Mouse (Mus musculus) heart, embryonic 14.5 days (tissue): Measurements from ENCODE around the gene Opa3. TPM values are rescaled to one million over a fixed set of nuclear protein-coding genes. Genes with fewer than 3 reads are reported as not detected.

Source experiments
- ATAC-seq: fragments of 200-750 bp; cut with Nextera tagmentation; 2 replicates; pipeline ENCODE4 v1.8.0; 2017; ENCODE audit warnings: low read depth, moderate TSS enrichment; ENCODE audit not compliant: insufficient number of reproducible peaks, insufficient read depth, low FRiP score
- H3K27ac ChIP-seq, 2 experiments: fragments of 200-500 bp in 1 of 2; fragments of 300-500 bp in 1 of 2; sonication (generic) in 1 of 2; replicated peaks in 1 of 2; 2 replicates each; pipeline ENCODE4 v1.5.1; 2012 to 2014; ENCODE audit warnings: low read depth in 2 of 2, low read length in 2 of 2, control low read depth in 1 of 2, mild to moderate bottlenecking in 1 of 2, mixed read lengths in 1 of 2; ENCODE audit not compliant: control insufficient read depth in 1 of 2, insufficient read depth in 1 of 2
- H3K27me3 ChIP-seq: fragments of 300-500 bp; sonication (generic); 2 replicates; pipeline ENCODE4 v1.6.1; 2014; ENCODE audit warnings: mild to moderate bottlenecking, low read length, control low read depth; ENCODE audit not compliant: control insufficient read depth, insufficient read depth
- H3K36me3 ChIP-seq: fragments of 300-500 bp; sonication (generic); 2 replicates; pipeline ENCODE4 v1.6.1; 2014; ENCODE audit warnings: mild to moderate bottlenecking, control low read depth, low read length, mixed read lengths; ENCODE audit not compliant: control insufficient read depth, insufficient read depth
- H3K4me1 ChIP-seq, 2 experiments: fragments of 200-500 bp in 1 of 2; fragments of 300-500 bp in 1 of 2; sonication (generic) in 1 of 2; 2 replicates each; pipeline ENCODE4 v1.6.1; 2012 to 2014; ENCODE audit warnings: low read length in 2 of 2, control low read depth in 1 of 2, mixed read lengths in 1 of 2; ENCODE audit not compliant: control insufficient read depth in 2 of 2, insufficient read depth in 2 of 2
- H3K4me2 ChIP-seq: fragments of 300-500 bp; sonication (generic); 2 replicates; pipeline ENCODE4 v1.6.1; 2014; ENCODE audit warnings: mild to moderate bottlenecking, low read length
- H3K4me3 ChIP-seq, 2 experiments: fragments of 200-500 bp in 1 of 2; fragments of 300-500 bp in 1 of 2; sonication (generic) in 1 of 2; 2 replicates each; pipeline ENCODE4 v1.5.1; 2012 to 2014; ENCODE audit warnings: low read length in 2 of 2, mild to moderate bottlenecking in 2 of 2, control low read depth in 1 of 2, low read depth in 1 of 2, moderate library complexity in 1 of 2; ENCODE audit not compliant: control insufficient read depth in 1 of 2, insufficient read depth in 1 of 2
- H3K9ac ChIP-seq: fragments of 300-500 bp; sonication (generic); 2 replicates; pipeline ENCODE4 v1.6.1; 2014; ENCODE audit warnings: mild to moderate bottlenecking, low read length
- H3K9me3 ChIP-seq: fragments of 300-500 bp; sonication (generic); 2 replicates; pipeline ENCODE4 v1.6.1; 2016; ENCODE audit warnings: low read length, control low read depth; ENCODE audit not compliant: control insufficient read depth
- WGBS: fragments of 180-500 bp; shearing (Covaris S2); extraction: QIAGEN DNeasy Blood & Tissue Kit; methylation state at CpG from one replicate; pipeline ENCODE4 v1.1.7; 2014; 5-methylcytosine and 5-hydroxymethylcytosine counted together
- polyA plus RNA-seq: library from polyadenylated mRNA; unstranded; fragments of >200 nt; fragmentation: Nextera tagmentation; extraction: Ambion mirVana; gene quantifications from 2 replicates; pipeline ENCODE4 v1.2.1, GENCODE M21; 2014

Gene Opa3
- polyA plus RNA-seq, 1 experiment from 2014 or later = 36.5 TPM

DNA sequence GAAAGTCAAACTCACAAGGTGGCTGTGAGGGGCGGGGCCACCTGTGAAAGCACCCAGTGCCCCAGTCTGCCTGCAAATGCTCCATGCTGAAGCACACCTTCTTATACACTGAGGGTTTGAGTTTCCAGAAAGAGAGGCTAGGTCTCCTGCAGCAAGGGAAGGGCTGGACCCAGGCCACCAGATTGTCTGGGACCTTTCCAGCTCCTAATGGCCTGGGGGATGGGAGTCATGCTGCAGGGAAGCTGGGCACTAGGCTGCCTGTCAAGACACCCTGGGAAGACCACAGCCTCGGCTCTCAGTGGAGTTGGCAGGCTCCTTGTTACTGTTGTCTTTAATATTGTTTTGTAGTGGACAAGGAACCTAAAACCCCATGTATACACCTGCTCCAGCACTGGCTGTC lies 8.3 kb downstream of the Opa3 start:
- Histone ChIP-seq H3K27ac (peak overlapping the region; percentile 6 to 74), H3K4me1 (peaks cover 15 to 51% of the 10 kb centered on the region in 2 experiments), H3K4me3 (no peak overlapping the region), H3K9ac (0 out of 2 replicates have a peak overlapping the region, but pooled peaks have one; percentile 32), H3K27me3 (no peaks in the 10 kb centered on the region), H3K36me3 (peaks cover 7% of the 10 kb centered on the region), H3K9me3 (no peaks in the 10 kb centered on the region), H3K4me2 (no peak overlapping the region)
- 54% methylated on average over 2 of the region's 2 CpGs for WGBS
- ATAC-seq = no peak

DNA sequence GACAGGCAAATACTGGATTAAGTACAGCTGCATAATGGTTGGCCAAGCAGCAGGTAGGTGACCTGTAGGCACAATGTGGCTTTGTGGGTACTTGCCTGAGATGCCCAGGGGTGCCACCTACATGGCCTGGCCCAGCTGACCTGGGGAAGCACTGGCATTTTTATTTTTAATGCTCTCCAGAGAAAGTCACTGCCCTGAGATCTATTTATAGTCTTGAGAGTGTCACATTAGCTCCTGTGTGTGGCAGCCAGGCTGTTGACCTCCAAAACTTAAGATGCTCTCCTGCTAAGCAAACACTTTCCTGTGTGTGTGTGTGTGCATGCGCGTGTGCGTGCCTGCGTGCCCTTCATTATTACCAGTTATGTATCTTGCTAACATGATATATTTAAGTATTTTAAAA lies 10.2 kb downstream of the Opa3 start:
- Histone ChIP-seq H3K36me3 (peaks cover 5% of the 10 kb centered on the region), H3K27ac (peak overlapping the region; percentile 91 to 92), H3K9ac (peak overlapping the region; percentile 35; the same call in 1 of the 2 replicates), H3K4me3 (no peak overlapping the region), H3K4me1 (peaks cover 15 to 48% of the 10 kb centered on the region in 2 experiments), H3K9me3 (no peaks in the 10 kb centered on the region), H3K4me2 (peak overlapping the region; percentile 27), H3K27me3 (no peaks in the 10 kb centered on the region)
- no peak for ATAC-seq
- whole genome bisulfite sequencing = 48% methylated on average over 4 of the region's 4 CpGs

DNA sequence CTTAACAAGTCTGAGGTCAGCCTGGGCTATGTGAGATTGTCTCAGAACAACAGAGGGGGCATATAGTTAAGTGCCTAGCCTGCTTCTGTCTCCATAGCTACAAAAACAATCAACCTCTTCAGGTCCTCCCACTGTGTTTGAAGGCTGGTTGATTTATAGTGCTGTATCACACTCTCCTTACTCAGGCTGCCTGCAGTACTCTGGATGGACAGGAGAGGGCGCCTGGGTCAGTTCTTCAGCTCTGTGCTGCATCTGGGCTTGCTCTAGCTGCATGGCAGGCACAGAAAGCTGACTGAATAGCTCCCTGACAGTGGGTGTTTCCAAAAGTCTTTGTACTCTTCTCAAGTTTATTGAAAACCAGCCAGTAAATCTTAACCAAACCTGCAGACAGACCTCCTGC lies 11.3 kb downstream of the Opa3 start:
- Histone ChIP-seq H3K27ac (peak overlapping the region; percentile 4 to 92), H3K36me3 (peaks cover 5% of the 10 kb centered on the region), H3K4me3 (no peak overlapping the region), H3K9ac (peak overlapping the region; percentile 35; the same call in 1 of the 2 replicates), H3K4me1 (peaks cover 15 to 48% of the 10 kb centered on the region in 2 experiments), H3K4me2 (no peak overlapping the region), H3K9me3 (no peaks in the 10 kb centered on the region), H3K27me3 (no peaks in the 10 kb centered on the region)
- WGBS = 0% methylated on average over 1 of the region's 1 CpGs
- ATAC-seq = peak; percentile 57

DNA sequence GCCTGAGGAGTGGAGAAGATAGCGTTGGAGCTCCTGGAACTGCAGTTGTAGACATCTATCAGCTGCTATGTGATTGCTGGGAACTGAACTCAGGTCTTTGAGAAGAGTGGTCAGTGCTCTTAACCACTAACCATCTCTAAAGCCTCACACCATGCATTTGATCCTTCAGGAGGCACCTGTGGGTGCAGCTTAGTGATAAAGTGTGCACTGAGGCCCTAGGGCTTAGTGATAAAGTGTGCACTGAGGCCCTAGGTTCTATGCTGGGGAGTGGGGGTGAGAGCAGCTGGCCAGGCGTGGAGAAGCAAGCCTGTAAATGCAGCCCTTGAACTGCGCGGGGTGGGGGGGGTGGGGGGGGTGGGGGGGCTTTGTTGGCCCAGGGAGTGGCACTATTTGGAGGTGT lies 11.9 kb downstream of the Opa3 start:
- no peak overlapping the region for H3K4me3 ChIP-seq
- H3K4me1 ChIP-seq = peaks cover 15 to 47% of the 10 kb centered on the region in 2 experiments
- no peaks in the 10 kb centered on the region for H3K27me3 ChIP-seq
- H3K9ac ChIP-seq = peak overlapping the region; percentile 34; the same call in 1 of the 2 replicates
- H3K27ac ChIP-seq = peak overlapping the region in 1 of 2 experiments; percentile 92; a peak in 2 of 4 replicates
- 63% methylated on average over 2 of the region's 4 CpGs for WGBS
- ATAC-seq = no peak
- H3K9me3 ChIP-seq = no peaks in the 10 kb centered on the region
- peaks cover 8% of the 10 kb centered on the region for H3K36me3 ChIP-seq
- no peak overlapping the region for H3K4me2 ChIP-seq

DNA sequence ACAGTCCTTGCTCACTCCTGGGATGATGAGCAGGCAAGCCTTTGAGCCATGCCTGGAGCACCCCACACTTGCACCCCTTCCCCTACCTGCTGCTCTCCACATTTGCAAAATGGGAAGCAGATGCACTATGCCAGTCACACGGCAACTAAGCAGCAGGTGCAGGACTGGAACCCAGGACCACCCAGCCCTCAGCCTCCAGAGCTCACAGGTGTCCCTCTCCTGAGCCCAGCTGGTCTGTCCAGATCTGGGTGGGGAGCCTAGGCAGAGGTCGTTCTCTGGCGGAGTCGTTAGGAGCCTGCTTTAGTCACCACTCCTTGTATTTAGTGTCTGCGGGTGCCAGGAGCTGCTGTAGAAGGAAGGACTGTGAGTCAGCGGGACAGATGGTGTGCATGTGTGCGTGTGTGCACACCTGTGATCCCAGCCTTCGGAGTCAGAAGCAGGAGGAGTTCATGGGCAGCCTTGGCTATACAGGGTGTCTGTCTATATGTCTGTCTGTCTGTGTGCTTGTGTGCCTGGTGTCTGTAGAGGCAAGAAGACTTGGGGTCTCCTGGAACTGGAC lies 12.8 kb downstream of the Opa3 start:
- Histone ChIP-seq H3K27me3 (no peaks in the 10 kb centered on the region), H3K4me2 (no peak overlapping the region), H3K9me3 (no peaks in the 10 kb centered on the region), H3K4me3 (no peak overlapping the region), H3K36me3 (peaks cover 18% of the 10 kb centered on the region), H3K4me1 (peaks cover 13 to 39% of the 10 kb centered on the region in 2 experiments), H3K9ac (no peak overlapping the region), H3K27ac (no peak overlapping the region)
- ATAC-seq = no peak
- 91% methylated on average over 8 of the region's 8 CpGs for WGBS

DNA sequence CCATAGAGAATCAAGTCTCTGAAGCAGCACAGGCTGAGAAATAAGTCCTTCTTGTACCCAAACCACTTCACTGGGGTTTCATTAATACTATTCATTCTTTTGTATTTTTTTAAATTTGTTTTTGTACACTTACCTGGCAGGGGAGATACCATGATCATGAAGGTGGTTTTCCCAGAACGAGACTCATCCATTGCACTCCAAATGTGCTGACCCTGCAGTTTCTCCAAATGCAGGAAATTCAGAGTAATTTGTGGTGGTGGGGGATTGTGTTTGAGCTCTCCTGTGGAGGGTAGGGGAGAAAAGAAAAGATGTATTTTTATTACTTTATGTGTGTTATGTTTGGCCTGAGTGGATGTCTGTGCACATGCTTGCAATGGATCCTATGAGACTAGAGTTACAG lies 13.9 kb downstream of the Opa3 start:
- Histone ChIP-seq H3K36me3 (peaks cover 27% of the 10 kb centered on the region), H3K27ac (no peak overlapping the region), H3K4me3 (no peak overlapping the region), H3K9me3 (no peaks in the 10 kb centered on the region), H3K4me1 (peaks cover 6 to 28% of the 10 kb centered on the region in 2 experiments; a peak in 3 of 4 replicates), H3K27me3 (no peaks in the 10 kb centered on the region), H3K4me2 (no peak overlapping the region), H3K9ac (no peak overlapping the region)
- ATAC-seq = no peak
- 97% methylated on average over 1 of the region's 1 CpGs for WGBS

DNA sequence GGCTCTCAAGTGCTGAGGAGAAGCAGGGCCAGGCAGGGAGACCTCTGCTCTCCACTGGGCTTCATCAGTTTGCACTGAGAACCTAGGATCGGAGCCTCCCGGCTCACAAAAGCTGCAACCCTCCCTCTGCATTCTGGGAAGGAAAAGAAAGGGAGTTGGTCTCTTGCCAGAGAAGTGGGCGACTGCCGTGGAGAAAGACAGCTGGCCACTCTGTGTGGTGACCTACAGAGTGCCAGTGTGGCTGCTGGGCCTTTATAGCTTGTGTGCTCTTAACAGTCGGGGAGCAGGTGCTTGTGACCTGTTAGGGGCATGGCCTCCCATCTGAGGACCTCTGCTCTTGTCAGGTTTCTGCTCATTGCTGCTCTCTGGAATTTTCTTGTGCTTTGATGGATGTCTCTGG lies 15.7 kb downstream of the Opa3 start:
- Histone ChIP-seq H3K27me3 (no peaks in the 10 kb centered on the region), H3K36me3 (peaks cover 31% of the 10 kb centered on the region), H3K4me1 (peaks cover 3 to 11% of the 10 kb centered on the region in 2 experiments; a peak in 3 of 4 replicates), H3K9ac (no peak overlapping the region), H3K4me2 (no peak overlapping the region), H3K27ac (no peak overlapping the region), H3K9me3 (no peaks in the 10 kb centered on the region), H3K4me3 (no peak overlapping the region)
- no peak for ATAC-seq
- 70% methylated on average over 5 of the region's 5 CpGs for whole genome bisulfite sequencing

DNA sequence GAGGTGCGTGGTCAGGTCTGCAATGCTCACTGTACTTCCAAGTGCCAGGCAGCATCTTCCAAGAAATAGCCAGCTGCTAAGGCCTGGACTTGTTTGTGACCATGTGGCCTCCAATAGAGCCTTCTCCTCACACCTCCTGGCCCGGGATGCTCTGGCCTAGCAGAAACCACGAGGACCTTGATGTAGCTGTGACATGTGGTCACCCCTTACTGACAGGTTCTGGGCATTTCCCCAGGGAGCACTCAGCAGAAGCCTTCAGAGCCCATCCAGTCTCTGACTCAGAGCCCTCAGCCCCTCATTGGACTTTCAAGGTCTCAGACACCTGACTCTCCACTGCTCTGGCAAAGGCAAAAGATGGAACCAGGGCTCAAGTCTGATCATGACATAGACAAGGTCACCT lies 16.9 kb downstream of the Opa3 start:
- H3K27me3 ChIP-seq = no peaks in the 10 kb centered on the region
- 63% methylated on average over 3 of the region's 3 CpGs for WGBS
- H3K27ac ChIP-seq = no peak overlapping the region
- H3K4me1 ChIP-seq = no peaks in the 10 kb centered on the region
- no peaks in the 10 kb centered on the region for H3K9me3 ChIP-seq
- H3K4me3 ChIP-seq = no peak overlapping the region
- no peak for ATAC-seq
- no peak overlapping the region for H3K9ac ChIP-seq
- H3K36me3 ChIP-seq = peaks cover 31% of the 10 kb centered on the region
- no peak overlapping the region for H3K4me2 ChIP-seq
